Mouse (Mus musculus) CH12.LX (cell line): Measurements from ENCODE around the gene Gm11114.

Experiments
- CTCF ChIP-seq, 2 experiments: IDR thresholded peaks in 1 of 2; conservative IDR thresholded peaks in 1 of 2; 2 replicates each; pipeline ENCODE4 v1.5.1; 2011 to 2012; ENCODE audit warnings: low read depth in 2 of 2, low read length in 2 of 2, improper control_type of control experiment in 1 of 2, inconsistent platforms in 1 of 2, mild to moderate bottlenecking in 1 of 2, moderate library complexity in 1 of 2
- E2F4 ChIP-seq: IDR thresholded peaks from 2 replicates; pipeline ENCODE4 v1.6.1; 2011; ENCODE audit warnings: low read depth, low read length, improper control_type of control experiment; ENCODE audit not compliant: insufficient replicate concordance
- HCFC1 ChIP-seq: IDR thresholded peaks from 2 replicates; pipeline ENCODE4 v1.6.1; 2012; ENCODE audit warnings: low read depth, mild to moderate bottlenecking, inconsistent platforms, low read length, improper control_type of control experiment
- MAX ChIP-seq: IDR thresholded peaks from 2 replicates; pipeline ENCODE4 v1.6.1; 2011; ENCODE audit warnings: low read length, improper control_type of control experiment
- MAZ ChIP-seq: IDR thresholded peaks from 2 replicates; pipeline ENCODE4 v1.6.1; 2012; ENCODE audit warnings: low read depth, mild to moderate bottlenecking, inconsistent platforms, low read length, improper control_type of control experiment, moderate library complexity
- MXI1 ChIP-seq: IDR thresholded peaks from 2 replicates; pipeline ENCODE4 v1.6.1; 2011; ENCODE audit warnings: mild to moderate bottlenecking, low read depth, low read length, improper control_type of control experiment
- MYC ChIP-seq: IDR thresholded peaks from 2 replicates; pipeline ENCODE4 v1.6.1; 2011; ENCODE audit warnings: low read depth, mild to moderate bottlenecking, improper control_type of control experiment, low read length
- PAX5 ChIP-seq: IDR thresholded peaks from 2 replicates; pipeline ENCODE4 v1.6.1; 2012; ENCODE audit warnings: low read length, inconsistent platforms, mixed read lengths
- POLR2A ChIP-seq: IDR thresholded peaks from 2 replicates; pipeline ENCODE4 v1.6.1; 2011; ENCODE audit warnings: low read depth, mild to moderate bottlenecking, improper control_type of control experiment, low read length
- RAD21 ChIP-seq: IDR thresholded peaks from 2 replicates; pipeline ENCODE4 v1.6.1; 2011; ENCODE audit warnings: low read depth, mild to moderate bottlenecking, low read length, improper control_type of control experiment, moderate library complexity
- TCF12 ChIP-seq: IDR thresholded peaks from 2 replicates; pipeline ENCODE4 v1.6.1; 2014; ENCODE audit warnings: low read depth, mild to moderate bottlenecking, inconsistent platforms, low read length, improper control_type of control experiment
- USF1 ChIP-seq: IDR thresholded peaks from 2 replicates; pipeline ENCODE4 v1.6.1; 2014; ENCODE audit warnings: low read depth, mild to moderate bottlenecking, inconsistent platforms, low read length, improper control_type of control experiment
- ZC3H11A ChIP-seq: IDR thresholded peaks from 2 replicates; pipeline ENCODE4 v1.6.1; 2012; ENCODE audit warnings: low read depth, mild to moderate bottlenecking, inconsistent platforms, low read length, improper control_type of control experiment
- ZKSCAN1 ChIP-seq: IDR thresholded peaks from 2 replicates; pipeline ENCODE4 v1.6.1; 2012; ENCODE audit warnings: low read depth, inconsistent platforms, low read length, improper control_type of control experiment, borderline replicate concordance

DNA sequence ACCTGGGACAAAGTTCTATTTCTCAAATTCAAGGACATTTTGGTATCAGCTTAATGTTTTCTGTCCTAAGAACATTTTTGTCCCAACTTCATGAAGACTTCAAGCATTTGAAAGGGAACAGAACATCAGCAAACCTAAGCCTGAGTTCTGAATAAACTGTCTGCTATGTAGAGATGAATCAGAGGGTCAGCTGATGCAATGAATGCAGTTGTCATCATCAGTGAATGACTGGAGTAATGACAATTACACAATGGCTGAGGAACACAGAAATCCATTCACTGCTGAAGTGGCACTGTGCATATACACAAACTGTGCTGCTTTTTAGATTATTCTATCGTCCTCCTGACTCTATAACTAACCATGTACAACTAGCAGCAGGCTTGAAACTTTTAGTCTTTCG, 38.5 kb upstream of the Gm11114 start:
- TF ChIP-seq E2F4 (no peak), CTCF (conservative IDR thresholded peaks at IDR 0.05 in 1 of 2, IDR thresholded peaks at IDR 0.05 in 1 of 2; ENCODE audit: low read depth in 2 of 2, low read length in 2 of 2) (no peak), TCF12 (no peak), MXI1 (no peak), POLR2A (no peak), MAZ (no peak), USF1 (no peak), RAD21 (no peak), MAX (no peak), ZKSCAN1 (no peak), ZC3H11A (no peak), MYC (no peak), PAX5 (no peak), HCFC1 (no peak)
